Mouse (Mus musculus): Measurements from ENCODE around the gene Ttc39b.

DNA sequence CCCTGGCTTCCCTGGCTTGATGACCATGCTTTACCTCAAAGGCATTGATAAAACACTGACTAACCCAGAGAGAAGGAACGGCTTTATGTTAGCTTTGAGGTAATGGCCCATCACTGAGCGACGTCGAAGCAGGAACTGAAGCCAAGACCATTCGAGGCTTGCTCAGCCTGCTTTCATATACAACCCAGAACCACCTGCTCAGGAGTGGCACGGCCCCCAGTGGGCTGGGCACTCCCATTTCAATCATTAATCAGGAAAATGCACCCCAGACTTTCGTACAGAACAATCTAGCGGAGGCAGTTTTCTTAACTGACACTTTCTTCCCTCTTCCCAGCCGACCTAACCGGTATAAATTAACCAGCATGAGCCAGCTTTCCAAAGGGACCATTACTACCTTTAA lies 13.1 kb downstream of the Ttc39b start:
- TF ChIP-seq CTCF (IDR thresholded peaks at IDR 0.05; ENCODE audit: extremely low read depth, insufficient read length, insufficient replicate concordance, low read depth, low read length): no peak
- no peak for TF ChIP-seq POLR2A (IDR thresholded peaks at IDR 0.05; ENCODE audit: low read depth, low read length)

Data from small intestine, adult 2 months (tissue).